In genomic region chr8:111940171-111941100, GRCm38 (mm10) we compare ENCODE assay signal across 8 mouse cellular contexts. TPM values are rescaled to one million over a fixed set of nuclear protein-coding genes. Genes with fewer than 3 reads are reported as not detected.
DNase-seq lines count a peak whose midpoint lies in the region; ATAC-seq and TF ChIP-seq lines count a peak whose summit lies in the region.

Gabarapl2 (plus strand) TSS chr8:111940703.

- no peaks in the 10 kb centered on the region for H3K27me3 ChIP-seq in hindbrain, postnatal 0 days (ENCODE audit: insufficient read depth, low read length)

- TF ChIP-seq CTCF in gastrocnemius, adult 2 months (IDR thresholded peaks at IDR 0.05) = no peak
- no peak for TF ChIP-seq CTCF in hindbrain, postnatal 0 days (IDR thresholded peaks at IDR 0.05; ENCODE audit: low read depth)
- TF ChIP-seq CTCF in left cerebral cortex, adult 2 months (IDR thresholded peaks at IDR 0.05) = peak; percentile 10; the same call in 1 of the 2 replicates

- peak; percentile 99 for DNase-seq in ZHBTc4 (ENCODE audit: low read depth, low spot score)
- DNase-seq in gastrocnemius, adult 2 months = peak; percentile 98
- DNase-seq in hindbrain, postnatal 0 days (ENCODE audit: low spot score) = peak; percentile 99
- peak; percentile 96 to 97 for DNase-seq in left cerebral cortex, adult 2 months (ENCODE audit: extremely low spot score in 1 of 2, low spot score in 2 of 2)
- DNase-seq in right cerebral cortex, adult 2 months (ENCODE audit: low spot score in 2 of 2) = peak; percentile 94 to 98
- DNase-seq in urinary bladder, postnatal 14 days (ENCODE audit: low spot score) = peak; percentile 99

- WGBS in hindbrain, postnatal 0 days = under 1% methylated on average over 63 of the region's 65 CpGs

- no peaks in the 10 kb centered on the region for H3K9me3 ChIP-seq in hindbrain, postnatal 0 days (ENCODE audit: low read length)

- H3K9ac ChIP-seq in hindbrain, postnatal 0 days (replicated peaks; ENCODE audit: low read length) = peak within 1 kb of the TSS; percentile 81

- intact Hi-C loops in gastrocnemius, adult 2 months (cut with DNase I) = loop anchor here (5.0 kb wide), 1 partner anchor 52 kb away; the partner anchor contains the start of gene Adat1
- intact Hi-C loops in left cerebral cortex, adult 2 months (cut with DNase I) = loop anchor here (5.0 kb wide), 1 partner anchor 52 kb away; the partner anchor contains the start of gene Adat1

- ATAC-seq in common myeloid progenitor, adult 5-6 weeks (replicated peaks; ENCODE audit: low read depth, poor library complexity, severe bottlenecking) = peak; percentile 88
- peak; percentile 99 for ATAC-seq in hindbrain, postnatal 0 days
- peak; percentile 93 for ATAC-seq in megakaryocyte, adult 5-6 weeks (ENCODE audit: poor library complexity, severe bottlenecking)

- H3K4me1 ChIP-seq in hindbrain, postnatal 0 days (ENCODE audit: insufficient read depth, low read length) = peaks cover 16% of the 10 kb centered on the region; the same call in 1 of the 2 replicates

- H3K4me3 ChIP-seq in gastrocnemius, adult 2 months = peak within 1 kb of the TSS; percentile 81
- peak within 1 kb of the TSS; percentile 70 for H3K4me3 ChIP-seq in hindbrain, postnatal 0 days (ENCODE audit: low read length)
- H3K4me3 ChIP-seq in left cerebral cortex, adult 2 months = peak within 1 kb of the TSS; percentile 74

- H3K4me2 ChIP-seq in hindbrain, postnatal 0 days (ENCODE audit: low read depth, low read length) = peak within 1 kb of the TSS; percentile 96

- peak within 1 kb of the TSS; percentile 89 for H3K27ac ChIP-seq in gastrocnemius, adult 2 months
- H3K27ac ChIP-seq in hindbrain, postnatal 0 days = peak within 1 kb of the TSS; percentile 81
- peak within 1 kb of the TSS; percentile 90 for H3K27ac ChIP-seq in left cerebral cortex, adult 2 months

- H3K36me3 ChIP-seq in hindbrain, postnatal 0 days (ENCODE audit: insufficient read depth, low read length) = peaks cover 20% of the 10 kb centered on the region; the same call in 1 of the 2 replicates

RNA-seq across cellular contexts. Expression of gene Gabarapl2, which starts in this region (rescaled TPM):
- 28.6 and 41.6 TPM in 2 replicates for total RNA-seq in common myeloid progenitor, adult 5-6 weeks (2017)
- 100 to 1,000 TPM in 1 of 2 experiments, 10 to 100 TPM in 1; 99.6 to 105 TPM for total RNA-seq in gastrocnemius, adult 2 months (2021)
- total RNA-seq in hindbrain, postnatal 0 days (2014; rRNA removed) = 86.2 and 99.4 TPM in 2 replicates
- 461 and 465 TPM in 2 replicates for polyA plus RNA-seq in hindbrain, postnatal 0 days (2015; fragmentation: Nextera tagmentation; extraction: Ambion mirVana)
- 100 to 1,000 TPM; 209 to 211 TPM for total RNA-seq in left cerebral cortex, adult 2 months (2021)
- 69.8 and 82.1 TPM in 2 replicates for total RNA-seq in megakaryocyte, adult 5-6 weeks (2015)
- total RNA-seq in megakaryocyte, adult 5-6 weeks (2017) = 46.0 and 55.7 TPM in 2 replicates

Comparison
In these comparisons a context has a peak if more than half of its experiments do, and no peak if none do; other contexts are left out.
1. Peak in every context shown above with its lines: DNase-seq, ATAC-seq, H3K4me3 ChIP-seq and H3K27ac ChIP-seq.